Mouse (Mus musculus) kidney, adult 2 months (tissue): Measurements from ENCODE around the gene Unc5c.

Experiments
- CTCF ChIP-seq: fragments of 200-500 bp; conservative IDR thresholded peaks from 2 replicates; pipeline ENCODE4 v1.5.1; 2011; ENCODE audit warnings: low read depth, mild to moderate bottlenecking, control low read depth, low read length, moderate library complexity, mixed read lengths; ENCODE audit not compliant: insufficient read depth, insufficient read length
- POLR2A ChIP-seq: fragments of 200-500 bp; IDR thresholded peaks from one replicate; pipeline ENCODE4 v1.6.1; 2011; ENCODE audit warnings: low read depth, low read length, control low read depth

- no peak for TF ChIP-seq CTCF
- TF ChIP-seq POLR2A, result no peak
Observed at GRCm38 (mm10) chr3:141581892-141582214, 116.8 kb downstream of the Unc5c start.
